Comparison of ENCODE assay signal across 14 mouse cellular contexts in genomic region chr8:34709911-34710733, GRCm38 (mm10).
DNase-seq lines count a peak whose midpoint lies in the region; ATAC-seq and TF ChIP-seq lines count a peak whose summit lies in the region.
"Had no signal": no experiment of that assay in that cellular context is flagged by ENCODE, and none has a peak within 500 bp of the region (broad histone marks: within the 10 kb centered on the region; RNA-seq: fewer than 3 reads in every experiment).

No protein-coding gene starts in this region.

- WGBS in forebrain, embryonic 13.5 days, result 81% methylated on average over 23 of the region's 23 CpGs
- 87% methylated on average over 23 of the region's 23 CpGs for WGBS in forebrain, embryonic 10.5 days
- WGBS in forebrain, postnatal 0 days, result 46% methylated on average over 23 of the region's 23 CpGs

- no peak for TF ChIP-seq CTCF in forebrain, postnatal 0 days (IDR thresholded peaks at IDR 0.05; ENCODE audit: low read depth)

- H3K4me3 ChIP-seq in forebrain, embryonic 13.5 days, result no peak overlapping the region
- no peak overlapping the region for H3K4me3 ChIP-seq in forebrain, embryonic 10.5 days
- H3K4me3 ChIP-seq in forebrain, postnatal 0 days (ENCODE audit: low read depth, low read length), result no peak overlapping the region

- ATAC-seq in forebrain, embryonic 13.5 days, result peak; percentile 58; the same call in 1 of the 2 replicates
- peak; percentile 86 for ATAC-seq in forebrain, postnatal 0 days

- no peaks in the 10 kb centered on the region for H3K36me3 ChIP-seq in forebrain, embryonic 13.5 days (ENCODE audit: poor library complexity, severe bottlenecking)
- no peaks in the 10 kb centered on the region for H3K36me3 ChIP-seq in forebrain, embryonic 10.5 days (replicated peaks)
- H3K36me3 ChIP-seq in forebrain, postnatal 0 days (ENCODE audit: insufficient read depth), result no peaks in the 10 kb centered on the region

- no peak for DNase-seq in forebrain, embryonic 10.5 days (ENCODE audit: extremely low spot score, low spot score)
- DNase-seq in cerebellum, adult 11 months, result peak; percentile 47
- peak; percentile 74 for DNase-seq in forebrain, postnatal 0 days
- DNase-seq in left cerebral cortex, postnatal 25 days (ENCODE audit: low spot score in 2 of 2), result peak; percentile 63 to 91
- DNase-seq in lung, postnatal 14 days, result no peak
- DNase-seq in adrenal gland, adult (ENCODE audit: inconsistent age in 2 of 2, low spot score in 1 of 2), result no peak
- no peak for DNase-seq in gastrocnemius, postnatal 4 days (ENCODE audit: low spot score in 2 of 2)
- DNase-seq: adrenal gland, postnatal 25 days; gastrocnemius, postnatal 36 days; kidney, adult 18-20 months; spleen, adult 18-20 months; thymus, postnatal 14 days had no signal

- peak overlapping the region; percentile 63 for H3K27ac ChIP-seq in forebrain, embryonic 13.5 days
- no peak overlapping the region for H3K27ac ChIP-seq in forebrain, embryonic 10.5 days
- no peak overlapping the region; the same call in 1 of the 2 replicates for H3K27ac ChIP-seq in forebrain, postnatal 0 days (ENCODE audit: low read depth, low read length)
- H3K27ac ChIP-seq: macrophage had no signal

- H3K9ac ChIP-seq in forebrain, embryonic 13.5 days, result no peak overlapping the region
- no peak overlapping the region for H3K9ac ChIP-seq in forebrain, postnatal 0 days

- H3K9me3 ChIP-seq in forebrain, embryonic 13.5 days (replicated peaks), result no peaks in the 10 kb centered on the region
- no peaks in the 10 kb centered on the region for H3K9me3 ChIP-seq in forebrain, embryonic 10.5 days
- H3K9me3 ChIP-seq in forebrain, postnatal 0 days (ENCODE audit: low read length), result no peaks in the 10 kb centered on the region

- H3K4me1 ChIP-seq in forebrain, embryonic 13.5 days, result no peaks in the 10 kb centered on the region
- no peaks in the 10 kb centered on the region for H3K4me1 ChIP-seq in forebrain, embryonic 10.5 days
- H3K4me1 ChIP-seq in forebrain, postnatal 0 days (ENCODE audit: insufficient read depth), result no peaks in the 10 kb centered on the region

- no peaks in the 10 kb centered on the region for H3K27me3 ChIP-seq in forebrain, embryonic 13.5 days
- H3K27me3 ChIP-seq in forebrain, embryonic 10.5 days (ENCODE audit: poor library complexity, severe bottlenecking), result peaks cover 8% of the 10 kb centered on the region; the same call in 1 of the 2 replicates
- H3K27me3 ChIP-seq in forebrain, postnatal 0 days (ENCODE audit: insufficient read depth, low read length), result no peaks in the 10 kb centered on the region; the same call in 1 of the 2 replicates

- intact Hi-C loops in left cerebral cortex, postnatal 25 days (cut with DNase I), result loop anchor here (2.0 kb wide), 1 partner anchor 27 kb away; no protein-coding TSS in a partner anchor

- H3K4me2 ChIP-seq in forebrain, embryonic 13.5 days, result no peak overlapping the region
- H3K4me2 ChIP-seq in forebrain, postnatal 0 days (ENCODE audit: low read depth), result no peak overlapping the region

Comparison
In these comparisons a context has a peak if more than half of its experiments do, and no peak if none do; other contexts are left out.
1. DNase-seq: peak in cerebellum, adult 11 months (single experiment), forebrain, postnatal 0 days (single experiment) and left cerebral cortex, postnatal 25 days (2 of 2); none in forebrain, embryonic 10.5 days (single experiment), lung, postnatal 14 days (single experiment), adrenal gland, adult (0 of 2) and gastrocnemius, postnatal 4 days (0 of 2).